Mouse (Mus musculus) lung, postnatal 4 days (tissue): ENCODE data around the gene Ankrd55.

Experiments
- DNase-seq, 2 experiments: peaks; one replicate each; pipeline ENCODE4 v3.0.0; 2021

Ankrd55 gene

DNA sequence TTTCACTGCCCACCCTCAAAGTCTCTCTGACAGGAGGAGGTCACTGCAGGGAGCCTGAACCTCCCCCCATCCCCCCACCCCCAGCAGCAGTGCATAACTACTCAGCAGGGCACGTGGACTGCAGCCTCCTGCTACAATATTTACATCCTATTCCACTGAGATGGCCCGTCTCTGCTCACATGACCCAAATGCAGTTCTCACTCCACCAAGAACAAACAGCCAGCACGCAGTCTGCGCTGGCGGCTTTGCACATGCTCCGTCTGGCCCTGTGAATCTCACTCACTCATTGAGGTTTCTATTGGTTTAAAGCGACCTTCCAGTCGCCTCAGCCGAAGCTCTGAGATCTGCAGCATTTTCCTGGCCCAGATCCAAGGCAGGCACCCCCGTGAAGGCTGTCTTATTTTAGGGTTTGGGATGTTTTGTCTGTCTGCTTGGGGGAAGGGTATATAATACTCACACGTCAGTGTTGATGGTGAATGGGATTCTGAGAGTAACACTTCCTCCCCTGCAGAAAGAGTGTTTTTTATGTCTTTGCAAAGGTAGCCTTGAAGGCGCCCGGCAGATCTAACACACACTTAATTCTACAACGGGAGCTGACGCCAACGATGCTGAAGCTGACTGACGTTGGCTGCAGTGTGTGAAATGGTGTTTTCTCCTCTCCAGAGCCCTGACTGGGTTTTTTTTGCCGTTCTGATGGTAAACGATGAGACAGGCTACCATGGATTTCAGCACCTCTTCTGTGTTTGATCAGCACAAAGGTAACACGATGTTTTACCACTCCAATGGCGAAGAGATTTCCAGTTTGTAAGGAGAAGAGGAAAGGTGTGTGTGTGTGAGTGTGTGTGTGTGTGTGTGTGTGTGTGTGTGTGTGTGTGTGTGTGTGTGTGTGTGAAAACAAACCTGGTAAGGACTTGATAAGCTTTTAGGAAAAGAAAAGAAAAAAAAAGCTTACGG, at the start of gene Ankrd55:
TSS of gene Ankrd55 (plus strand) at position 227 of the 954 bp plus-strand sequence.
- DNase-seq: peak; percentile 45 to 69

DNA sequence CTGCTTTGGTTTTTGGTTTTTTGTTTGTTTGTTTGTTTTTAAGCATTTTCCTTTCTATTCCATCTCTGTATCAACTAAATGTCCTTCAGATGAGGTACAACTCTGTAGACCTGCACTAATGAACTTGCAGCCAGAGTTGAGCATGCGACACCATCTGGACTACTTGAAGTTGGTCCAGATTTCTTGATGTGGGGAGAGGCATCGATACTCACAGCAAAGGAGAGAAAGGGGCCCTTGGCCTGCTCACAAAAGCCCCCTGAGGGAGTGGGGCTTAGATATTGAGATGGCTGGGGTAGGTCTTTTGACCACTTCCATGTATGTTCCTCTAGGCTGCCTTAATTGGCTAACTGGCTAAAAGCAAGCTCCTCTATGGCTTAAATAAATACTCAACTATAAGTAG, 49.0 kb upstream of the Ankrd55 start:
- DNase-seq: no peak

DNA sequence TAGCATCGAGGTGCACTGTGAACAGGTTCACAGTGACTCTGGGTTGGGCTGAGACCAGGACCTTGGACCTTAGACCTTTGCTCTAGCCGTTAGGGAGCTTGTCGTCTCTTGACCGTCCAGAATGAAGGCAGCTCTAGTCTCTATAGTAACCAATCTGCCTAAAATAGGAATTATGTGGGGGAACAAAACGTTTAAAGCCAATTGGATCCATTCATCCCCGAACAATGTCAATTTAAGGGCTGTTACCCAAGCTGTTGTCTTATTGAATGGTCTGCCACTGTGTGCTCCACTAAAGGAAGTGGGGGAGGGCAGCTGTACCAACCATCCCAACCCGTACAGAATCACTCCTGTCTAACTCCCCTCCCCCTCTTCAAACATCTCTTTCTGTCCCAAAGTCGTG, 46.8 kb upstream of the Ankrd55 start:
- DNase-seq: no peak

DNA sequence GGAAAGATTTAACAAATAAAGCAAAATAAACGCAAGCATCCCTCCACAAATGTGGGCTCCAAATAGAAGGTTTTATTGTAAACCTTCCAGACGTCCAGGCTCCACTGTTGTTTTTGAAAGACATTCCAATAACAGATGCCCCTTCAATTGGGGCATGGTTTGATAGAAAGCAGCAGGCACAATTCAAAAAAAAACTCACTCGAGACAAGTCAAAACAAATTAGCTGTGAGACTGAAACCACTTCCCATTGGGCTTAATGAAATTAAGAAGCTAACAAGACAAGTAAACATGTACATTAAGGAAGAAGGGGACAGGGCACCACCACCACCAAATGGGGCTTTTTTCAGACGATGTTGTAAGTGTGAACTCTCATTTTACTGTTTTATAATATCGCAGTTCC, 43.1 kb upstream of the Ankrd55 start:
- DNase-seq: no peak

DNA sequence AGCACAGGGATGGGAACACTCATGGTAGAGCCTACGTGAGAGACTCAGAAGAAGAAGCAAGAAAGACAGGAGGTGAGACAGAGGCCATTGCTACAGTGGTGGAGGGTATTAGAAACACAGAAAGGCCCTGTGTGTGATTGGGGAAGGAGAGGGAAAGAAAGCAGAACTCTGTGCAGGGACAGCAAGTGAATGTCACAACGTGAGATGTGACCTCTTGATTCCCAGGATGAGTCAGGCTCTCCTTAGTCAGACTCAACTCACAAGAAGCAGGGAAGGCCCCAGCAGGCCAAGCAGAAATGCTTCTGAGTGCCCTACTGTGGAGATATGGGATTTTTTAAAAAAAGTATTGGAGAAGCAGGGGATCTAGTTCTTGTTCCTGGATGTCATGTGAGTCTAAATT, 36.8 kb upstream of the Ankrd55 start:
- no peak for DNase-seq

DNA sequence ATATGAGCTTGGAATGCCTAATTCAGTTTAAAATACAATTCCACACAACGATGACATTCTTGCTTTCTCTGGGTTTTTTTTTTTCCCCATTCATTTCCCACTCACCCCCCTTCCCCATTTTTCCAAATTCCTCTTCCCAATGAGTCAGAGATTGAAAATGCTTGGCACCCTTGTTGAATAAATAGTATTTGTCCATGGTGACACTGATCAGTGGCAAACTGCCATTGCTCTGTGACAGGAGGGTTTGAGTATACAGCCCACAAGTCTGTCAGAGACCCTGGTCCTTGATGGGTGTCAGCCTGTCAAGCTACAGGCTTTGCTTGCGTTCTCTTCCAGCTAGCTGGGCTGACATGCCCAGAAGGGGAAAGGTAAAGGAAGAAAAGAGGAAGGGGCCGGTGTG, 36.2 kb upstream of the Ankrd55 start:
- peak; percentile 46 to 47 for DNase-seq

DNA sequence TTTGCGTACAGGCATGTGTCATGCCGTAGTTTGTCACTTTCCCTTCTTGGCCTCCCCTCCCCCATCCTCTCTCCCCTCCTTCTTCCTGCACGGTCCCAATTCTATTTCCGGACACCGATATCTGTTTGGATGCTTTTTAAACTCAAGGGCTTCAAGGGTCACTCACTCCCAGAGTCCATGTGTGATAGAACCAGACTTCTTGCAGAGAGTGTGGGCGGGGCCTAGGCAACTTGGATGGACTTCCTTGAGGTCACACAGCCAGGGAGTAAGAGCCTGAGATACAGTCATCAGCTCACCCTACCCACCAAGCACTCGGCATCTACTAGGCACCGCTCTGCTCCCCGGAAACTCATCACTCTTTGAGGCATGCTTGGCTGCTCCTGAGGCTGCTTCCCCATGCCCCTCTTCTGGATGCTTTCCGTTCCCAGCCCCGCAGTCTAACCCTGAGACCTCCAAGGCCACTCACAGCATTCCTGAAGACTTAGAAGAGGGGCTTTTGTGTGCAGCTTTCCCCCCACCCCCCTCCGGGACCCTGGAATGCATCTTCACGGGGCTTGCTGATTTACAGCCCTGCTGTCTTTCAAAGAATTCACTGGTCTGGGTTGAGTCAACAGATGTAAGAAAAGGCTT, 35.1 kb upstream of the Ankrd55 start:
- peak; percentile 21 to 49 for DNase-seq

DNA sequence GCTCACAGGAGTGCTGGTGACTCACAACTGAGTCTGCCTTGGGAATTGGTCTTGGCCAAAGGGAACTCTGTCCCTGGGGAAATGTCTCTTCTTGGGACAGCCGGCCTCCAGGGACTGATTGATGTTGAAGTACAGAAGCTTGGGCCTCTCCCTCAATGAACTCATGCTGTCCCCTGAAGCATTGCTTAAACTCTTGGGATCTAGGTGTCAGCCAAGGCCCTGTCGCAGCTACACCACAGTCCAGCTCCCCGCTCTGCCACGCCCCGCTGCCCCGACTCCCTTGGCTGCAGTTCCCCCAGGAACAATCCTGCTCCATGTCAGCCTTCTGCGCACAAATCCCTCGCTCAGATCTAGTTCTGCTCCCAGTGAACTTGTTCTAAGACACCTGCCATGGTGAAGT, 34.1 kb upstream of the Ankrd55 start:
- DNase-seq: peak; percentile 46 to 74

DNA sequence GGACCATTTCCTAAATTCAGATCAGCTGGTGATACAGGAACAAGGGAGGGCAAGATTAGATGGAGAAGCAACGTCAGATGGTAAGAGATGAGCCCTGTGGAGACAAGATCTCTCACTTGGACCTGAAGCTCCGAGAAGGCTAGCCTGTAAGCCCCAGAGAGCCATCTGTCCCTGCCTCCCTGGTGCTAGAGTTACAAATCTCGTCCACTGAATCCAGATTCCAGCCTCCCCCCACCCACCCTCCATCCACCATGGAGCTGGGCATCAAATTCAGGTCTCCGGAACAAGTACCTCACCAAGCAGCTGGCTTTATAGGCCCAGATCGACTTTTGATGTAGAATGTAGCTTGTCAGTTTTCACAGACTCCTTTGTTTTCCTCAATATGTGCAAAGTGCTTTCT, 32.4 kb upstream of the Ankrd55 start:
- no peak for DNase-seq

DNA sequence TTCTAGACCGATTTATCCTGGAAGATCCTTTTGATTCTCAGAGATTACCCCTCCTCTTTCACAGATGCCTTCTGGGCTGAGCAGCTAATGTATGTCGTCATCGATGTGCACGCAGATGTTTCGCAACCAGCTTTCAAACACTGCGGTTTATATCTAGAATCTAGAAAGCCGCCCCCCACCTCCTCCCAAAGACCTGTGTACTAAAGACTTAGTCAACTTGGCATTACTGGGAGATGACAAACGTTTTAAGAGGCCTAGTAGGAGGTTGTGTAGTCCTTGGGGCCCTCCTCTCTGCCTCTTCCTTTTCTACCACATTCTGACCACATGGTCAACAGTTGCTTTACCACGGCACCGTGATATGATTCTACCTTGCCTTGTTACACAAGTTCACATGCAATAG, 29.8 kb upstream of the Ankrd55 start:
- DNase-seq: peak in 1 of 2 experiments; percentile 15

DNA sequence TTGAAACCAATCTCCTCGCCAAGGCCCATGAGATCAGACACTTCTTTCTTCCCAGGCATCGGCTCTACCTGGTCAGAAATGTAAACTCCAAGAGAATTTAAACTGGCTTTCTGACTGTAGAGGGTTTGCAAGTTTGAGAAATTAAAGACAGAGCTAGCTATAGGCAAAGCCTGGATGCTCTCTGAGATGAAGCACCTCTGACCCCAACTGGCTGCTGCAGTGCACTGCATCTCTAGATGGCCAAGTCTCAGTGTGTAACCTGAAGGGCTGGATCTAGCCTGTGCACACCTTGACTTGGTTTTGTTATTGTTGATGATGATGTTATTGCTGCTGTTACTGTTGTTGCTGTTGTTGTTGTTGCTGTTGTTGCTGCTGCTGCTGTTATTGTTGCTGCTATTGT, 28.9 kb upstream of the Ankrd55 start:
- DNase-seq: peak; percentile 64 to 78

DNA sequence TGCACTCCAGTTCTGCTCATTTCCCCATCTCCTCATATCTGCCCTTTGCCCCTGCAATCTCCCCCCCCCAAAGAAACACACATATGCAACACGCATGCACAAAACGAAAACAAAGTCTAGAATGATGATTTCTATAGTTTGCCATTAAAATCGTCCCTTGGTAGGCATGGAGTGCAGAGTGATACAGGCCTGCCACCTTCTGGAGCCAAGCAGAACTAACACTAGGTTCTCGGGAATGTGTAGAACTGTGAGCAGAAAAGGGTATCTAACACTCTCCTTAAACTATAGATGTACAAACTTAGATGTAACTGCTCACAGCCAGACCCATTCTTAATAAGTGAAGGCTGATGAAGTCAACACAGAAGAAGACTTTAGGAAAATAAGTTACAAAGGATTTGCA, 23.6 kb upstream of the Ankrd55 start:
- DNase-seq: peak in 1 of 2 experiments; percentile 34

DNA sequence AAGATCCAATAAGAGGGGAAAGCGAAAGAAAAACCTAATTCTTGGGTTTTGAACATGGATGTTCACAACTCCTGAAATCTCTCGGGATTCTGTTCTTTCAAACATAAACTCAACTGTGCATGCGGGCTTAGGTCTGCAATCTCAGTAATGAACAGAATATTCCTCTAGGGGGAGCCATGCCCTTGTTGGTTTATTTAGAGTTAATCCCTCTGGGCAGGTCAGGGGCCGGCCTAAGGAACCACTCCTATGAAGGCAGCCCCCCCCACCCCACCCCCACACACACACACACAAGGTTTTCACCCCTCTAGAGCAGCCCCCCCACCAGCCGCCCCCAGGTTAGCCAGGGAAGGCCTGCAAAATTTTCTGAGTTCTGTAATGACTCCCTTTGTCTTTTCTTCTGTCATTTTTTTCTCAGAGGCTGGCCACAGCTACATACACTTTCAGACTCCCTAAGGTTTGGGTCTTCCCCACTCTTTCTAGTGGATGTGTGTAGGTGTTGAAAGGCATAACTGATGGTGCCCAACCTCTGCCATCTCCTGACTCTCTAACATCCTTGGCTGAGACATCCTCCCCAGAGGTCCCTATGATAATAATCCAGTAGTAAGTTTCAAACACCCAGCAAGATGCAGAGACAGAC, 16.2 kb upstream of the Ankrd55 start:
- DNase-seq: peak in 1 of 2 experiments; percentile 41

DNA sequence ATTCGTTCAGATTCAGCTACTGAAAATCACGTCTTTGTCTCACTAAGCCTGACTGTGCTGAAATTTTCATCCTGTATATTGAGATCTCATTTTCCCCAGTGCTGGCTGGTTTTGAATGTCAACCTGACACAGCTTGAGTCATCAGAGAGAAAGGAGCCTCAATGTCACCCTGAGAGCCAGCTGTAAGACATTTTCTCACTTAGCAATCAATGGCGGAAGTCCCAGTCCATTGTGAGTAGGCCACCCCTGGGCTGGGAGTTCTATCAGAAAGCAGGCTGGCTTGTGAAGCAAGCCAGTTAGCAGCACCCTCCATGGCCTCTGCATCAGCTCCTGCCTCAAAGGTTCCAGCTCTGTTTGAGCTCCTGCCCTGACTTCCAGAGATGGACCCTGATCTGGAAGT, 13.6 kb upstream of the Ankrd55 start:
- DNase-seq: no peak

DNA sequence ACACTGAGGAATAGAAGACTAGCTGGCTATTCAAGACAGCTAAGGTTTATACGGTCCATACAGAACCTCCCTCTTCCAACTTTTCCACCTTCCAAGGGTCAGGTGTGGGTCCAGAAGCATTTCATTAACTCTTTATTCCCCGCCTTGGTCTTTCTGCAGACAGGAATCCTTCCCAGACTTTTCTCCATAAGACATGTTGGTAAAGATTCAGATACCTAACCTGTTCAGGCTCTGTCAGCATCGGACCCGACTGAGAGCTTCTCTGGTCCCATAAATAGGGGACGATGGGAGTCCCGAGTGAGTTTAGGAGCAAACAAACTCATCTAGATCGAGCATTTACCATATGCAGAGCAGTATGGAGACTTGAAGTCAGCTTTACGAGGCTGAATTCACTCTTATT, 12.3 kb upstream of the Ankrd55 start:
- DNase-seq: no peak

DNA sequence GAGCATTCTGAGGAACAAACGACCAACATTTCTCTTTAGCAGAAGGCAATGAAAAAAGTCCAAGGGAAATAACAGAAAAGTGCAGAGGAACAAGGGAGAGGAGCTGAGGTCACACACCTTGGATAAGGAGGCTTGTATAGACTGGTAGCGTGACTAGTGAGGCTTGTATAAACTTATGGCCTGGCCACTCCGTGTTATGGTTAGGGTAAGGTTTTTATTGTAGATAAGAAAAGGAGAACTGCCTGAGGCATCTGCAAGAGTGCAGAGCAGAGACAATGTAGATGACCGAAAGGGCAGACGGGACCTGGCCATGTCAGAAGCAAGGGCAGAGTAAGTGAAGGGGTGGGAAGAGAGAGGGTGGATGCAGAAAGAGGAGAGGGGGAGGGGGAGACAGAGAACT, 10.7 kb upstream of the Ankrd55 start:
- no peak for DNase-seq

DNA sequence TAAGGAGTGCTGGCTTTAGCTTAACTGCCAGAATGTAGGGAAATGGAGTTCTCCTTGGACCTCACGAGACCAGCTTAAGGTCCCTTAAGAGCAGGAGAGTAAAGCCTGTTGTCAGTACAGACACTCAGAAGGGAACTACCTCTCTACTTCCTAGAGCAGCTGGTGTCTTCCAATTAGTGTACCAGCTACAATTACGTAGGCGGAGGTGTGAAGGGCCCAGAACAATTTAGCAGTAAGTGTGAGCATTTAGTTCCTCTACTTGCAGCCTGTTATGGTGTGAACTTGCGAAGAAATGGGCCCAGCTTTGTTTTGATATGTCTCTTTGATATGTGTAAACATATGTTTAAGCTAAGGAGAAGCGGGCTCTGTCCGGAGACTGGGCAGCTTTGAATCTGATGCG, 10.0 kb upstream of the Ankrd55 start:
- no peak for DNase-seq

DNA sequence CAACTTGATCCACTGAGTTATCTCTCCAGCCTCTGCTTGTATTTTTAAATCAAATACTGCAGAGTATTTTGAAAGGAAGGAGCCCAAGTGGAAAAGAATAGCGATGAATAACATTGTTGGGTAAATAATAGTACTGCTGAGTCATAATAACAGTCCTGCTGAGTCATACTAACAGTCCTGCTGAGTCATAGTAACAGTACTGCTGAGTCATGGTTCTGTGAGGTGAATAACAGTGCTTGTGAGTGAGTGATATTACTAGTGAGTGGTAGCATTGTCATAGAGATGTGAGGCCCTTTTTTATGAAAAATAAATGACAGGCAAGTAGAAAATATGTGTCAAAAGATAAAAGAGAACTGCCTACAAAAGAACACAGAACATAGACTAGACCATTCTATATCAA, 1.1 kb upstream of the Ankrd55 start:
- DNase-seq: no peak

DNA sequence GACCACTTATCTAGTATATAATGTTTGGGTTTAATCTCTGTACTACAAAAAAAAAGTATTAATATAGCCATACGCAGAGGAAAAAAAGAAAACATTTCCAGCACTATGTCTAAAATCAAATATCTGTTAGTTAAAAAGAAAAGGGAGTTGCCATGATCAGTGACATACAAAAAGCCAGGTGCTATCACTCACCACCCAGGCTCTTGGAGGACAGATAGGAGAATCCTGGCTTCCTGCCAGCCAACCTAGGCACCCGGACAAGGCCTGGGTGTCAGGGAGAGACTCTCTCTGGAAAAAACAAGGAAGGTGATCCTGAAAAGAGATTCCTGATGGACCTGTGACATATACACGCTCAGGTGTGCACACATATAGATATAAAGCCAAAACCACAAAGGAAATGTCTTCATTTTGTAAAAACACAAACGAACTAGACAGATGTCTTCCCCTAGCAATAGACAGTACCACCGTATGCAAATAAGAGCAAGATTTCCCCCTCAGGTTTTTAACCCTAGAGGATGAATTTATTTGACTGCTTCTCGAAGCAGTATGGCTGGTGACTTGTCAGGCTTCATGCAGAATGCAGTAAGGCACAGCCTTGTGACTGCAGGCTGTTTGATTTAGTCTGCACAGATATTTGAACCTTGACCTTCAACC, 553 bp upstream of the Ankrd55 start:
- DNase-seq: no peak

DNA sequence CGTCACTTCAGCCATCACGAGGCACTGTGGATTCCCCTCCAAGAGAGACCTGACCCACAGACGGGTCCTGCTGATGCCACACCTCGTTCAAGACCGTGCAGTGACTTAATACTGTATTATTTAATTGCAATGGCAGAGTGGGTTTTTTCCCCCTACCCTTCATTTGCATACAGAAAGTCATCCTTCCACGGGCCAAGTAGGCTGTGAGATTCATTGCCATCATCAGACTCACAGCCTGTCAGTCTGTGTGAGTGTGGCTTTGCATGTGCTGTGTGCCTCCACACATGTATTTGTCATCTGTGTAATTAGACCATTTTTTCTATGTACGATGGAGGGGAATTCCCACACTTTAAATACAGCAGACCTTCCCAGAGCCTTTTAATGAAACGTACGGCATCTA, 1.1 kb downstream of the Ankrd55 start:
- no peak for DNase-seq

DNA sequence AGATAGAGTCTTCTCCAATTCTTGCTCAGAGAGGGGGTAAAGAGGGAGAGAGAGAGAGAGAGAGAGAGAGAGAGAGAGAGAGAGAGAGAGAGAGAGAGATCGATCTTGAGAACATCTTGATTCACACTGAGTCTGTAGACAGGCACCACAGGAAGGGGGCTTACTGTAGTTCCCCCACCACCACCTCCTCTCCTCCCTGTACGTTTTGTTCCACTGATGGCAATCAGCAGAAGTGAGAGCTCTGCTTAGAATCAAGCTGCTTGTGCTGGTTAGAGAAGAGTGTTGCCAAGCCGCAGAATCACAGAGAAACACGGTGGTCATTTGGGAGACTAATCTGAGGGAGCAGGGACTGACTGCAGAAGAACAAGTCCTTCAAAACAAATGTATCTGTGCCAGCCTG, 1.7 kb downstream of the Ankrd55 start:
- no peak for DNase-seq

DNA sequence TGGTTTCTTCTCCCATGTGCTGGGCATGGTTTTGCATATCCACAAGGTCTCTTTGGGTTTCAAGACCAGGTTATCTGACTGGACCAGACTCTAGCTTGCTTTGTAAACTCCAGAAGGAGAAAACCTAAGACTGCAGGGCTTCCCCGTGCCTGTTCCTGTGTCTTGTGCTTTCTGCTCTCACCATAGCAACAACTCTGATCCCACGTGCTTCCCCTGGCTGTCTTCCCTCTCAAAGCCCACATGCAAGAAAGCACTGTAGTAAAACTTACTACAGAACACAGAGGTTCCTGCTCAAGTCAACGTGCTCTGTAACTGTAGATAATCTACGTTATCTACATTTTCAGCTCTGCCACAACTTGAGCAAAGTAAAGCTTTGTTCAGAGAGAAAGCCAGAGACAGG, 4.2 kb downstream of the Ankrd55 start:
- DNase-seq: no peak

DNA sequence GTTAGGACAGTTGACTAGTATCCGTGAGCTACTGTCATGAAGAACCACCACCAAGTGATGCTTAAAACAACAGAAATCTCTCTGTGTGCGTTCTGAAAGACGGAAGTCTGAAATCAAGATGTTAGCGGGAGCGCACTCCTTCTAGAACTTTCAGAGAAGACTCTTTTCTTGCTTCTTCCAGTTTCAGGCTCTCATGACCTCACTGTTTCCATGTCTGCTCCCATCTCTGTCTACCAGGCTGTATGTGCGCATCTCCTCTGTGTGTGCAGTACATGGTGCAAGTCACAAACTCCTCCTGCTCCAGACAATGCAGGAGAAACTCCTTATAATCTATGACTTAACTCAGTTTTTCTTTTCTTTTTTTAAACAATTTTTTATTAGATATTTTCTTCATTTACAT, 4.8 kb downstream of the Ankrd55 start:
- no peak for DNase-seq
